Mouse (Mus musculus) heart, postnatal 36 days (tissue): ENCODE results near the gene Cdc14a. TPM values are rescaled to one million over a fixed set of nuclear protein-coding genes. Genes with fewer than 3 reads are reported as not detected.
A peak's percentile ranks its signal among the peaks of the same experiment; 100 is the strongest.

Experiments
- DNase-seq, 2 experiments: peaks; one replicate each; pipeline ENCODE4 v3.0.0; 2021 to 2022
- intact Hi-C: fragments of 180-260 bp; cut with DNase I; formaldehyde crosslinking; loops from one replicate; pipeline ENCODE4 v1.15.1; 2025
- total RNA-seq, 2 experiments: library from RNA; stranded (reverse); gene quantifications; 2 replicates each; pipeline ENCODE4 v1.2.3; 2021

Gene Cdc14a
- total RNA-seq, 2 experiments from 2014 or later = 3.0 to 4.6 TPM

DNA sequence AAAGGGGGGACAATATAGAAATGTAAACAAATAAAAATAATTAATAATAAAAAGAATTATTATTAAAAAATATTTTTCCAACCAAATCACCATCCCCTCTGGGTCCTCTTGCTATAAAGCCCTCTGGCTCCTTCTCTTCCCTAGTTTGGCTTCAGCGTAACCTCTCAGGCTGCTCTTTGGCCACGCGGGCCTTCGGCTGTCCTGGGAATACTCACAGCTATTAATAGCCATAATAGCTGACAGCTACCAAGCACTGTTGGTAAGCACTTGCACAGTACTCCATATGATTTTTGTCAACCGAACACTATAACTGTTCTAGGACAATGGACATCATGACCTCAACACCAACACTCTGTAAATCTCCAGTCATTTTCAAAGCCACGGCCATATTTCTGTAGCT, 135.0 kb downstream of the Cdc14a start:
- DNase-seq = no peak
- intact Hi-C loops = no loop called here

DNA sequence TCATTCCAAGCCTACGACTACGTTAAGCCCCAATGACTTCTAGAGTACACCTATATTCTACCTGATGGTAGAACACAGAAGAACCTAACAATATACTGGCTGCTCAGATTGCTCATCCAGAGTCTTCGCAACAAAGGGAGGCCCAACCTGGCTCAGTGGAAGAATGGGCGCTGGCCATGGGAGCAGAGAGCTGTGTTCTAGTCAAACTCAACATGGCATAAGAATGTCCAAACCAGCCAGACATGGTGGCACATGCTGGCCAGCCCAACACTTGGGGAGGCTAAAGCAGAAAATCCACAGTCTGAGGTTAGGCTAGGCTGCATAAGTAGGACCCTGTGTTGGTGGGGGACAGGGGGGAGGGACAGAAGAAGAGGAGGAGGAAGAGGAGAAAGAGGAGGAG, 139.1 kb downstream of the Cdc14a start:
- intact Hi-C loops = no loop called here

DNA sequence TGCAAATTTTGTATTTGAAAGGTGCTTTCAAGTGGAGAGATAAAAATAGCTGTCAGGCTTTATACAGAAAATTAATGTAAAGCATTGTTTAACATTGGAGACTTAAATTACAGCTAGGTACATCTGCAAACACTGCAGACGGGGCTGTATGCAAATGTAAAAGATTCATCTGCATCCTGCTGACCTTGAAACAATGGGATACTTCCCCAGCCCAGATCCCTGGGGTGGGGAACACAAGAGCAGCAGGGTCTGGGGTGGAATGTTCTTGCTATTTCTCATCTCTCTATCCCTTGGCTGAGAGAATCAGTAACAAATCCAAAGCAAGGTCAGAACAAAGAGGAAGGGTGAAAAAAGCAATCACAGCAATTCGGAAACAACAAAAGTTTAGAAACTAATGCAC, 139.8 kb downstream of the Cdc14a start:
- DNase-seq = no peak
- intact Hi-C loops = no loop called here

More for the DNA sequence above, 139.1 kb downstream of the Cdc14a start:
- DNase-seq = no peak

DNA sequence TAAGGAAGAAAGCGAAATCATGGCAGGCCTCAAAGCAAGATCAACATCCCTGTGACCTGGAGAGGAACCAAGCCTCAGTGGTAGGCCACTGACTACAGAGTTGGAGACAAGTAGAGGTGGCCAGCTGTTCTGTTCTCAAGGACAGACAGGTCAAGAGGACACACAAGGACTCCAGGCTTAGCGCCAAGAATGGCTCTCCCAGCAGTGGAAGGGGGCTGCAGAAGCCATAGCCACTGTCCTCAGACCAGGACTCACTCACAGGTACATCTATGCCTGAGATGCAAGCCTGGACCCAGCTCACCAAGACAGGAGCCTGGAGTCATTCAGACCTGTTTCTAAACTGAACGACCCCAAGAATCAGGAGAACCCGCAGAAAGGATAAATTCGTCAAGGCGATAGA, 142.2 kb downstream of the Cdc14a start:
- intact Hi-C loops = no loop called here
- DNase-seq = no peak

DNA sequence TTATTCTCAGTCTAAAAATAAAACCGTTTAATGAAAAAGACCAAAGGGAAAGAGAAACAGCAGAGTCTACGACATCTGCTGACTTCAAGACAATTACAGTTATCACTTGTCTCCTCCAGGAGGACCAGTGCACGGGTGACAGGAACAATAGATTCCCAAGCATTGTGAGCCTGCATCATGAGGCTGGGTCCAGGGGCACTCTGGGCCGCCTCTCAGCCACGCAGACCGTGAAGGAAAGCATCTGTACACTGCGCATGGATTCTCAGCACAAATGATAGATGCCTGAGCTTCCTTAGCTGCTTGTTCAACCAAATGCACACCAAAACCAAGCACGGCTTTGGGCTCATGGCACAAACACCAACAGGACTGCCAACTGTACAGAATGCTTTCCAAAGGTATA, 146.7 kb downstream of the Cdc14a start:
- DNase-seq = no peak
- intact Hi-C loops = no loop called here

DNA sequence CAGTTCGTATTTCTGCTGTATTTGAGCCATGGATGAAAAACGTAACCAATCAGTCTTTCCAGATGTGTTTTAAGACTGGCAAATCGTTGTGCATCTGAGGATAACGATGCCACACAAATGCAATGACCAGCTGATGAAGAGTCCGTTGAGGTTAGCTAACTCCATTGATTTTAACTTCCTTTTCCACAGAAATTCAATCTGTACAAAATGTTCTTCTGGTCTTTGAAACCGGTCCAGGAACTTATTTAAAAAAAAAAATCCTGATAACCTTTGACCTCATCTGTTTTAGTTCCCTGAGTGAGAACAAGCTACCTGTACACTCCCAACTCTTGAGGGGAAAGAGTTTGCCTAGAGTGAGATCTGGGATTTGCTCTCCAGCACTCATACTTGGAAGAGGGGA, 152.2 kb downstream of the Cdc14a start:
- intact Hi-C loops = no loop called here
- no peak for DNase-seq

DNA sequence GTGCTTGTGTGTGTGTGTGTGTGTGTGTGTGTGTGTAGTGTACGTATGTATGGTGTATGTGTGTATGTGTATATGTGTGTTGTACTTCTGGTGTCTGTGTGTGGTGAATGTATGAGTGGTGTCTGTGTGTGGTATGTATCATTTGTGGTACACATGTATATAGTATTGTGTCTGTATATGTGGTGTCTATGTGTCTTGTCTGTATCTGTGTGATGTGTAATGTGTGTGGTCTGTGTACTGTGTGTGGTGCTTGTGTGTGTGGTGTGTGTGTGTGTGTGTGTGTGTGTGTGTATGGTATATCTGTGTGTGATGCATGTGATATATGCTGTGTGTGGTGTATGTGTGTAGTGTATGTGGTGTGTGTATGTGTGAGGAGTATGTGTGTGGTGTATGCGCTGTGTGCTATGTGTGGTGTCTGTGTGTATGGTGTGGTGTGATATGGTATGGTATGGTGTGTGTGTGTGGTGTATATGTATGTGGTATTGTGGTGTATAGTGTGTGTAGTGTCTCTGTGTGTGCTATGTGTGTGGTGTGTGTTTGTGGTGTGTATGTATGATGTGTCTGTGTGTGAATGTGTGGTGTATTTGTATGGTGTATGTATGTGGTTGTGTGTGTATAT, 156.7 kb downstream of the Cdc14a start:
- DNase-seq = no peak
- intact Hi-C loops = no loop called here

DNA sequence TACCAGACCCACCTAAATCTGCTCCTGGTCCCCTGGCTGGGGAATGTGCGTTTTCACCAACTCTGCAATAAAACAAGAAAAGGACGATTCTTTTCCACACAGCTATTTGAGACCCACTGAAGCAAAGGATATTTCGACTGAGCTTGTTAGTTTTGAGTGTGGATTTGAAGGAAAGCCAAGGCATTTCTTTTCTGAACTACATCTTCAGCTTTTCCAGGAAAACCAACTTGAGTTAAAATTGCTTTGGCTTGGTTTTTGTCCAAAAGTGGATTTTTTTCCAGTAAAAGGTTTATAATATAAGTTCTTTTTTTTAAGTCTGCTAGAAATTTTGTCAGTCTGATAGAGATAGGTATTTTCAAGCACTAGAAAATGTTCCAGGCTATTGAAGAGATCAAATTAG, 157.5 kb downstream of the Cdc14a start:
- DNase-seq = no peak
- intact Hi-C loops = no loop called here

DNA sequence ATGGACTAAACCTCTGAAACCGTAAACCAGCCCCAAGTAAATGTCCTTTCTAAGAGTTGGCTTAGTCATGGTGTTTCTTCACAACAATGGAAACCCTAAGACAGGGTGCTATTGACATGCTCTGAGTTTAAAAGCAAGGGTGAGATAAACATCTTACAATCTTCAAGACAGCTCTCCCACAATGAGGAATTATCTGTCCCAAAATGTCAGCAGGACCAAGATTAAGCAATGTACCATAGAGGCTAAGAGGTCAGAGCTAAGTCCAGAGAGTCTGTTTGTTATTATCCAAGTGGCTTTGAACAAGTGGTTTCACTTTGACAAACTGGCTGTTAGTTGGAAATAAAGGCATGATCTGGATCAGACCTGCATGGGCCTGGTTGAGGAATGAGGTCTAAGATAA, 159.9 kb downstream of the Cdc14a start:
- no peak for DNase-seq
- intact Hi-C loops = no loop called here

DNA sequence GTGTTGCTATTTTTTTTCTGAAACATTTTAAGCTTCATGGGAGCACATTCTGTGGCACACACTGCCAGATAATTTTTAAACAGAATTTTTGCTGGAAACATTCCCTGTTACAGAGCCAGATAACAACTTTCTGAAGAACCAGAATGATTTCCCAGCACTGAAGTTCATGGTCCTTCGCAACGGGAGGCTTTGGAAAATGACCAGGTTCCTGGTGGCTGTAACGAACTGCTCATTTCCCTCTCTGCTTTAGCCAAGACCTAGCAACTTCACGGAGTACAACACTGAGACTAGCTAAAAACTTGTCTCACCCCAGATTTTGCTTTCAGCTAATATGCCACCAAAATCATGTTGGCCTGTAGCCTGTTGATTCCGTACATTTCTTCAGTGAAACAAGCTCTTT, 160.8 kb downstream of the Cdc14a start:
- peak in 1 of 2 experiments; percentile 16 for DNase-seq
- intact Hi-C loops = no loop called here

DNA sequence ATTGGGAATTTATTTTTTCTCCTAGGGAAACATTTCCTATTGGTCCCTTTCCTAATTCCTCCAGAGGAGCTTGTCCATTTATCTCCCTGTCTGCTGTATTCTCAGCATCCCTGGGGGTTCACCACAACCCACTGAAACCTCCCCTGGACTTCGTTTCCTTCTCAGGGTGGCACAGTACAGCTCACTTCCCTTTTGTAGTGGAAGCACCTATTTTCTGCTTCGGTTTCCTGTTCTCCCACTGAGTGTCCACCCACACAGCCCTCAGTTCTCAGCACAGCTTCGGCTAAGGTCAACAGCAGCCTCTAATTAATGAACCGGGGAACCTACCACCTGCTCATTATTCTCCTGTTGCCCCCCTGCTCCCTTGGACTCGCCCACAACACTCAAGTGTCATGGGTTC, 167.7 kb downstream of the Cdc14a start:
- intact Hi-C loops = no loop called here
- DNase-seq = no peak

DNA sequence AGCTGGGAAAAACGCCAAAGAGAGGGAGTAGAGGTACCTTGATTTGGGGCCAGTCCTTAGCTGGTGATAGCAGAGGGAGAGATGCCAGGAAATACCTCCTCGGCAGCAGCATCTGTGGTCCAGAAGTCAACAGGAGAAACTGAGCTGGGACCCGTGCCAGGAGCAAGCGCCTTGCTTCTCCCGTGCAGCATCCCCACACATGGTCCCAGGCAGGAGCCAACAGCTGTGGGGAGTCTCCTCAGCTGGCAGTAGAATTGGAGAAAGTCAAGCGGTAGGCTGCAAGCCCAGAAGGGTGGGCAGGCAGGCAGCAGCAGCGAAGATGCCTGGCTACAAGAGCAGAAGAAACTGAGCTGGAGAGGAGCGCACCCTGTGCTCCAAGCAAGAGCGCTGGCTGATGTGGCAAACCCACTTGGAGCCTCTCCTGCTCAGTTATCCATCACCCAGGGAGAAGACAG, 170.7 kb downstream of the Cdc14a start, which contains the start of gene Gpr88:
TSS of gene Gpr88 (minus strand) at position 427 of the 455 bp plus-strand sequence.
- DNase-seq = peak; percentile 61 to 64
- intact Hi-C loops = loop anchor here (5.0 kb wide), 1 partner anchor 126 kb away; the partner anchor contains the start of gene Vcam1

DNA sequence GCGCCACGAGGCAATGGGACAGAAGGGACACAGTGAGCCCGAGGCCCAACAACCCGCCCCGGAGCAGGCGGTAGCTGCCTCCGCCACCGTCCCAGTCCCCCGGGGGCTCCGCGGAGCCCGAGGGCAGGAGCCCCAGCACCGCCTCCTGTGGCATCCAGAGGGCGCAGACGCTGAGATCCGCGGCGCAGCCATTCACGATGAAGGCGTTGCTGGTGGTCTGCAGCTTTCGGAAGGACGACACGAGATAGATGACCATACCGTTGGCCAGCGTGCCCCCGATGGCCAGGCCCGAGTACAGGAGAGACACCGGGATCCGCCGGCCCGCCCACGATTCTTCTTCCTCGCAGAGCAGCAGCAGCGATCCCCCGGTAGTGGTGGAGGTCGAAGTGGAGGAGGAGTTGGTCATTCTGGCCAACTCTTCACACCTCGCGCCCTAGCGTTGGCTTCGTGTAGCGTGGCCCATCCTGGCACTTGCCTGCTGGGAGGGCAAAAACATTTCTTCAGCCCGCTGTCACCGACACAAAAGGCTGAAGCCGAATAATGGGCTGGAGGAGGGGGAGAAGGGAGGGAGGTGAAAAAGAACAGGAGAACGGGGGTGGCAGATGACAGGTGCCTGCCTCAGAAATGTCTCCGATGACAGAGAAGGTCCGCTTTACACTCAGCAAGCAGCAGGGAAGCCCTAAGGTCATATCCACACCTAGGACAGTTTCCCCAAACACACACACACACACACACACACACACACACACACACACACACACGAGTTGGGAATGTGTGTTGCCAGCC, 171.4 kb downstream of the Cdc14a start:
- peak; percentile 17 to 24 for DNase-seq
- intact Hi-C loops = loop anchor here (5.0 kb wide), 1 partner anchor 125 kb away; the partner anchor contains the start of gene Vcam1

DNA sequence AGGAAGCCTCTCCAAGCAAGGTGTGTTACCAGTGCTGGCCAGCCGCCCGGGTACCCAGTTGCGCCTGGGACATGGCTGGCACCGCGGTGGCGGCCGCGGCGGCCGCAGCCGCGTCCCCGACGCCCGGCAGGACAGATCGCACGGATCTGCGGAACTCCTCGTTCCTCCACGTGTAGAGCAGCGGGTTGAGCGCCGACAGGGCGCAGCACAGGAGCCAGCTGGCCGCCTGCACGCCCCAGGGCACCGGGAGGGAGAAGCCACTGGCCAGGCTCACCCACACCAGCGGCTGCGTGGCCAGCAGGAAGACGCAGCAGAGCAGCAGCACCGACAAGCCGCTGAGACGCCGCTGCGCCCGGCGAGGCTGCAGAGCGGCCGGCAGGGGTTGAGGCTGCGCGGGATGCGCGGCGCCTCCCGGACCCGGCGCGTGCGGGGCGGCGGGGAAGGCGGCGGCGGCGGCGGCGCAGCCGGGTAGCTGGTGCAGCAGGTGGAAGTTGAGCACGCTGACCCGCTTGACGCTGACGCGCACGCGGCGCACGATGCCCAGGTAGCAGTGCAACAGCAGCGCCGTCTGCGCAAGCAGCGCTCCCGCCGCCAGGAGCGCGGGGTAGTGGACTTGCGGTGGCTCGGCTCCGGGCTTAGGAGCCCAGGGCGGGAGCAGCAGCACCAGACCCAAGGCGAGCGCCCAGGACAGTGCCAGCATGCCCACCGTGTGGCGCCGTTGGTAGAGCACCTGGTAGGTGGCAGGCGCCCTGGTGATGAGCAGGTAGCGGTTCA, 172.2 kb downstream of the Cdc14a start:
- peak; percentile 35 to 45 for DNase-seq
- intact Hi-C loops = loop anchor here (5.0 kb wide), 1 partner anchor 124 kb away; the partner anchor contains the start of gene Vcam1

DNA sequence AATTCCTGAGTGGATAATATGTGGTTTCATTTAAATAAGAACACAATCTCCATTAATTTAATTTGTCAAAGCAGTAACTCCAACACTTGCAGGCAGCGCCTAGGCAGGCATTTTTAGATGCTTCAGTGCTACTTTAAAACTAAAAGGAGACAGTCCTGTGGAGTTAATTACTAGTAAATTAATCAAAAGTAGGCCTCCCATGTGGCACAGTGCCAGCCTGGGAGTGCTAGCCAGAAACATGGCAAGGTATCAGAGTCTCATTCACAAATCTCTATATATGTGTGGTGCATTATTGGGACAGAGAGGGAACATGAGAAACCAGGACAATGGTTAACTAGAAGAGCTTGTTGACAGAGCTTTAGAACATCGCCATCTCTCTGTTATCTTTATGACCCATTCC, 174.8 kb downstream of the Cdc14a start:
- DNase-seq = no peak
- intact Hi-C loops = no loop called here

DNA sequence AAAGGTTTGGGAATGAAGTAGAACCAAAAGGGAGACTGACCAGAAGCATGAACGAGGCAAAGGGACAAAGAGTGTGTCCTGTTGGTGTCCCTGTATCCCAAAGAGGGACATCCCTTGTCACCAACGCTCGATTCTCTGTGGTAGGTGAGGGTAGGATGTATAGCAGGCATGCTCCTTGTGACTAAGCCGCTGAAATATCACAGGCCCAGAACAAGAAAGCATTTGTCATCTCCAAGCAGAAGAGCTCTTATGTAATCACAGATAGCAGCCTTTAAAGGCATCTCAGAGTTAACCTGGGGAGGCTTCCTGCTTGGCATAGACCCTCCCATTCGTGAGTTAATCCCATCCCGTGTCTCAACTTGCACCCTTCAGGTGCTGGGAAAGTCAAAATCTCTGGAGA, 179.4 kb downstream of the Cdc14a start:
- no peak for DNase-seq
- intact Hi-C loops = no loop called here

DNA sequence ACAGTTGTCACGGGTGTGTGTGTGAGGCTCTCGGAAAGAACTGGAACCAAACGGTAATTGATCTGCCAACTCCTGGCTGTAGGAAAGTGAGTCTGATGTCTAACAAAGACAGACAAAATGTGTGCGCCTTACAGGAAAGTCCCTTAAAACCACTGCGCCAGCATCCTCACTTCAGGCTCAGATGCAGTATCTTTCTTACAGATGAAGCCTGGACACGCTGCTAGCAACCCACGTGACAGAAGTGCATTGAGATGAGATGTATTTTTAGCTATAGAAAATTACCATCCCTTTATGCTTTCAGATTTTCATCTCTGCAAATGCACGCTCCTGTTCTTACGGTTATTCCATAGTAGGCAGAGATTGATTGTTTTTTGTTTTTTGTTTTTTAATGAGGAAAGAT, 181.1 kb downstream of the Cdc14a start:
- intact Hi-C loops = no loop called here

DNA sequence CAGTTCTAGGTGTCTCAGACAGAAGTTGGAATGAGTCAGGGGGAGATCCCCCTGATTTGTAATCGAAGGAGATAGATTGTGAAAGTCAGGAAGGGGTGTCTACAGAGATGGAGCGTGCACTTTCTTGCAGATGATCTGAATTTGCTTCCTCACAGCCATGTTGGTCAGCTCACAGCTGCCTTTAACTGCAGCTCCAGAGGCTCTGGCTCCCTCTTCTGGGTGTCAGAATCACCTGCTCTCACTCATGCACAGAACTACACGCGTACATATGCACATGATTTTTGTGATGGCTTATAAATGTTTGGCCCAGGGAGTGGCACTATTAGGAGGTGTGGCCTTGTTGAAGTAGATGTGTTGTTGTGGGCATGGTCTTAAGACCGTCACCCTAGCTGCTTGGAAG, 186.3 kb downstream of the Cdc14a start:
- no peak for DNase-seq
- intact Hi-C loops = no loop called here

More for the DNA sequence above, 181.1 kb downstream of the Cdc14a start:
- no peak for DNase-seq

DNA sequence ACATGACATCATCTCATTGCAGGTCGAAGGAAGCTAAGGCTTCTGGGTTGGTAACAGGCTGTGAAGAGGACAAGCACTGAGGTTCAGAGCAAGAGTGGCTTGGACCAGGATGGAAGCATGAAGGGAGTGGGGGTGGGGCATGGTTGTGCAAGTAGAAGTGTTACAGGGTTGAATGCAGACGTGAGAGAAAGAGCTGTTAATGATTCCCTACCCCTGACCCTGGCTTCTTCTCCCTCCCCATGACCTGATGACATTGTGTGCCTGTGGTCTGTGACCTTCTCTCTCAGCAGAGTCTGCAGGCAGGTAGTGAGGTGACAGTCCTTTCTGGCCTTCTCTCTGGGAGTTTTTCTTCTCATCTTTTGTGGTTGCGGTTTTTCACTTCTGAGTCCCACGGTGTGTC, 187.0 kb downstream of the Cdc14a start:
- intact Hi-C loops = no loop called here

DNA sequence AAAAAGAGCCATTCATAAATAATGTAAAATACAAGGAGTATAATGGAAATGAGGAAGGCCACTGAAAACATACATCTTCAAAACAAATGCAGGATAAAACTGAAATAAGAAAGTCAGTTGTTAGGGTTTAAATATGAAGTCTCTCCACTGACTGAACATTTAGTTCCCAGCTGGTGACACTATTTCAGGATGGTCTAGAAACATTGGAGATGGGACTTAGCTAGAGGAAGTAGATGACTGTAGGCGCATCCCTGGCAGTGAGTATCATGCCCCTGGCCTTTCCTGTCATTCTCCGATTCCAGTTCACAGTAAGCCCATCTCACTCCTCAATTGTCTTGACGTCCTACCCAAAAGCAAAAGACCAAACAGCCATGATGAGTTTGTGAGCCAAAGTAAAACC, 190.3 kb downstream of the Cdc14a start:
- intact Hi-C loops = no loop called here
- DNase-seq = no peak

More for the DNA sequence above, 187.0 kb downstream of the Cdc14a start:
- no peak for DNase-seq

DNA sequence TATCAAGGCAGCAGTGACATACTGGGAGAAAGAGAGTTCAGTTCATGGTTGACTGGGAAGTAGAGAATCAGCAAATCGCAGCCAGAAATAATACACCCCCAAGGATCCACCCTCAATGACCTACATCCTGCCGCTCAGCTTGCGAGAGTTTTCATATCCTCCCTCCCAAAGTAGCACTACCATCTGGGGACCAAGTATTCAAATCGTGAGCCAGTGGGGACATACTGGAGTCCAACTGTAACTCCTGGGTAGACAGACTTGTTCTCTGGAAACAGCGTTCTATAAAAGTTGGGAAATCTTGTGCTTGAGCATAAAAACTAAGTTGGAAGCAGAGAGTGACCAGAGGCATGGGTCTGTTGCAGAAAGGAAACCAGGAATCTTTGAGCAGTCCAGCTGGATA, 191.1 kb downstream of the Cdc14a start:
- no peak for DNase-seq
- intact Hi-C loops = no loop called here
